Mouse (Mus musculus): ENCODE data around the gene Ap1s3. TPM values are rescaled to one million over a fixed set of nuclear protein-coding genes. Genes with fewer than 3 reads are reported as not detected.
"Not testable (repeated sequence)": the region's sequence is repeated elsewhere in the genome, so short reads cannot be mapped to it uniquely, and the experiment has no call there.

The Ap1s3 gene
- polyA plus RNA-seq, 1 experiment from 2014 or later: 0.27 TPM

- no peak overlapping the region for H3K27ac ChIP-seq (ENCODE audit: low read depth)
- DNase-seq (no peak), ATAC-seq (no peak)
- H3K9ac ChIP-seq (replicated peaks): no peak overlapping the region
- H3K27me3 ChIP-seq (ENCODE audit: insufficient read depth, low read length): no peaks in the 10 kb centered on the region
- H3K9me3 ChIP-seq (ENCODE audit: low read length): peaks cover 5% of the 10 kb centered on the region
- no peak overlapping the region for H3K4me3 ChIP-seq (ENCODE audit: low read depth, low read length)
- H3K4me1 ChIP-seq (ENCODE audit: insufficient read depth): no peaks in the 10 kb centered on the region
- no peak overlapping the region for H3K4me2 ChIP-seq (ENCODE audit: low read depth, low read length)
- 72% methylated on average over 2 of the region's 2 CpGs for WGBS (ENCODE audit: insufficient replicate concordance)
- no peaks in the 10 kb centered on the region for H3K36me3 ChIP-seq (replicated peaks; ENCODE audit: insufficient read depth, low read length)
- no peak for TF ChIP-seq EP300 (IDR thresholded peaks at IDR 0.05; ENCODE audit: low read depth)
- no peak for TF ChIP-seq CTCF (IDR thresholded peaks at IDR 0.05; ENCODE audit: low read depth)
Measured at GRCm38 (mm10) chr1:79619434-79619833, 52.3 kb downstream of the Ap1s3 start.

- Histone ChIP-seq H3K4me2 (ENCODE audit: low read depth, low read length) (no peak overlapping the region), H3K9me3 (ENCODE audit: low read length) (peaks cover 6% of the 10 kb centered on the region)
- WGBS (ENCODE audit: insufficient replicate concordance): 75% methylated on average over 2 of the region's 2 CpGs
Measured at GRCm38 (mm10) chr1:79616492-79616891, 55.3 kb downstream of the Ap1s3 start.

GRCm38 (mm10) chr1:79614456-79614855 is 57.3 kb downstream of the Ap1s3 start:
- Histone ChIP-seq H3K4me1 (ENCODE audit: insufficient read depth) (no peaks in the 10 kb centered on the region), H3K27me3 (ENCODE audit: insufficient read depth, low read length) (no peaks in the 10 kb centered on the region), H3K4me3 (ENCODE audit: low read depth, low read length) (no peak overlapping the region), H3K27ac (ENCODE audit: low read depth) (no peak overlapping the region), H3K9ac (replicated peaks) (no peak overlapping the region), H3K36me3 (replicated peaks; ENCODE audit: insufficient read depth, low read length) (no peaks in the 10 kb centered on the region), H3K9me3 (ENCODE audit: low read length) (peaks cover 6% of the 10 kb centered on the region), H3K4me2 (ENCODE audit: low read depth, low read length) (no peak overlapping the region)
- TF ChIP-seq CTCF (IDR thresholded peaks at IDR 0.05; ENCODE audit: low read depth) (no peak), EP300 (IDR thresholded peaks at IDR 0.05; ENCODE audit: low read depth) (no peak)
- no peak for DNase-seq
- ATAC-seq: no peak
- 90% methylated on average over 6 of the region's 6 CpGs for WGBS (ENCODE audit: insufficient replicate concordance)

More at GRCm38 (mm10) chr1:79616492-79616891, 55.3 kb downstream of the Ap1s3 start:
- Histone ChIP-seq H3K27me3 (ENCODE audit: insufficient read depth, low read length) (no peaks in the 10 kb centered on the region), H3K36me3 (replicated peaks; ENCODE audit: insufficient read depth, low read length) (no peaks in the 10 kb centered on the region), H3K4me1 (ENCODE audit: insufficient read depth) (no peaks in the 10 kb centered on the region), H3K27ac (ENCODE audit: low read depth) (no peak overlapping the region), H3K9ac (replicated peaks) (no peak overlapping the region), H3K4me3 (ENCODE audit: low read depth, low read length) (no peak overlapping the region)
- DNase-seq (no peak), ATAC-seq (no peak)
- TF ChIP-seq EP300 (IDR thresholded peaks at IDR 0.05; ENCODE audit: low read depth) (no peak), CTCF (IDR thresholded peaks at IDR 0.05; ENCODE audit: low read depth) (no peak)

- ATAC-seq; H3K27me3 ChIP-seq (ENCODE audit: insufficient read depth, low read length); DNase-seq; H3K4me3 ChIP-seq (ENCODE audit: low read depth, low read length); H3K4me2 ChIP-seq (ENCODE audit: low read depth, low read length); H3K4me1 ChIP-seq (ENCODE audit: insufficient read depth); H3K27ac ChIP-seq (ENCODE audit: low read depth); H3K9me3 ChIP-seq (ENCODE audit: low read length); H3K9ac ChIP-seq (replicated peaks); H3K36me3 ChIP-seq (replicated peaks; ENCODE audit: insufficient read depth, low read length): not testable (repeated sequence)
- WGBS (ENCODE audit: insufficient replicate concordance): 87% methylated on average over 5 of the region's 5 CpGs
Measured at GRCm38 (mm10) chr1:79611271-79611670, 60.5 kb downstream of the Ap1s3 start.

GRCm38 (mm10) chr1:79608856-79609255 is 62.9 kb downstream of the Ap1s3 start:
- not testable (repeated sequence) for H3K36me3 ChIP-seq (replicated peaks; ENCODE audit: insufficient read depth, low read length); H3K27me3 ChIP-seq (ENCODE audit: insufficient read depth, low read length)
- 78% methylated on average over 5 of the region's 5 CpGs for WGBS (ENCODE audit: insufficient replicate concordance)

GRCm38 (mm10) chr1:79602500-79602899 is 69.3 kb downstream of the Ap1s3 start:
- TF ChIP-seq CTCF (IDR thresholded peaks at IDR 0.05; ENCODE audit: low read depth) (no peak), EP300 (IDR thresholded peaks at IDR 0.05; ENCODE audit: low read depth) (no peak)
- no peaks in the 10 kb centered on the region for H3K9me3 ChIP-seq (ENCODE audit: low read length)
- no peaks in the 10 kb centered on the region for H3K27me3 ChIP-seq (ENCODE audit: insufficient read depth, low read length)
- H3K4me1 ChIP-seq (ENCODE audit: insufficient read depth): no peaks in the 10 kb centered on the region
- DNase-seq (no peak), ATAC-seq (no peak)
- H3K27ac ChIP-seq (ENCODE audit: low read depth): no peak overlapping the region
- no peak overlapping the region for H3K4me3 ChIP-seq (ENCODE audit: low read depth, low read length)
- 73% methylated on average over 2 of the region's 2 CpGs for WGBS (ENCODE audit: insufficient replicate concordance)
- H3K4me2 ChIP-seq (ENCODE audit: low read depth, low read length): no peak overlapping the region
- no peak overlapping the region for H3K9ac ChIP-seq (replicated peaks)
- no peaks in the 10 kb centered on the region for H3K36me3 ChIP-seq (replicated peaks; ENCODE audit: insufficient read depth, low read length)

More at GRCm38 (mm10) chr1:79608856-79609255, 62.9 kb downstream of the Ap1s3 start:
- H3K27ac ChIP-seq (ENCODE audit: low read depth); H3K9ac ChIP-seq (replicated peaks); H3K4me1 ChIP-seq (ENCODE audit: insufficient read depth); H3K4me2 ChIP-seq (ENCODE audit: low read depth, low read length); H3K9me3 ChIP-seq (ENCODE audit: low read length); H3K4me3 ChIP-seq (ENCODE audit: low read depth, low read length); DNase-seq; ATAC-seq: not testable (repeated sequence)

Measured in liver, postnatal 0 days (tissue).